Mouse (Mus musculus) liver, embryonic 16.5 days (tissue): ENCODE measurements around the gene Esam. TPM values are rescaled to one million over a fixed set of nuclear protein-coding genes. Genes with fewer than 3 reads are reported as not detected.

ENCODE experiments used
- ATAC-seq: fragments of 200-750 bp; cut with Nextera tagmentation; 2 replicates; pipeline ENCODE4 v1.8.0; 2017; ENCODE audit warnings: low read depth, mild to moderate bottlenecking, moderate number of reproducible peaks, moderate library complexity
- H3K27ac ChIP-seq: fragments of 300-500 bp; sonication (generic); 2 replicates; pipeline ENCODE4 v1.5.1; 2014; ENCODE audit warnings: mild to moderate bottlenecking, low read length
- H3K27me3 ChIP-seq: fragments of 300-500 bp; sonication (generic); 2 replicates; pipeline ENCODE4 v1.6.1; 2014; ENCODE audit warnings: low read depth, low read length, mixed read lengths; ENCODE audit not compliant: control insufficient read depth, insufficient read depth
- H3K36me3 ChIP-seq: fragments of 300-500 bp; sonication (generic); 2 replicates; pipeline ENCODE4 v1.6.1; 2014; ENCODE audit warnings: mild to moderate bottlenecking; ENCODE audit not compliant: control insufficient read depth, insufficient read depth
- H3K4me1 ChIP-seq: fragments of 300-500 bp; sonication (generic); 2 replicates; pipeline ENCODE4 v1.6.1; 2014; ENCODE audit warnings: low read depth, low read length, mixed read lengths; ENCODE audit not compliant: control insufficient read depth
- H3K4me2 ChIP-seq: fragments of 300-500 bp; sonication (generic); 2 replicates; pipeline ENCODE4 v1.6.1; 2014; ENCODE audit warnings: low read depth, low read length, mixed read lengths
- H3K4me3 ChIP-seq: fragments of 300-500 bp; sonication (generic); 2 replicates; pipeline ENCODE4 v1.5.1; 2014; ENCODE audit warnings: low read depth, mild to moderate bottlenecking, low read length
- H3K9ac ChIP-seq: fragments of 300-500 bp; sonication (generic); 2 replicates; pipeline ENCODE4 v1.6.1; 2014; ENCODE audit warnings: low read depth, low read length
- H3K9me3 ChIP-seq: fragments of 300-500 bp; sonication (generic); replicated peaks from 2 replicates; pipeline ENCODE4 v1.6.1; 2016; ENCODE audit warnings: low read length; ENCODE audit not compliant: control insufficient read depth
- WGBS: fragments of 180-500 bp; shearing (Covaris S2); extraction: QIAGEN DNeasy Blood & Tissue Kit; methylation state at CpG from one replicate; pipeline ENCODE4 v1.1.7; 2014; ENCODE audit not compliant: insufficient replicate concordance; 5-methylcytosine and 5-hydroxymethylcytosine counted together
- polyA plus RNA-seq: library from polyadenylated mRNA; unstranded; fragments of >200 nt; fragmentation: Nextera tagmentation; extraction: Ambion mirVana; gene quantifications from 2 replicates; pipeline ENCODE4 v1.2.1, GENCODE M21; 2015

The Esam gene
- polyA plus RNA-seq, 1 experiment from 2014 or later = 16.0 TPM

DNA sequence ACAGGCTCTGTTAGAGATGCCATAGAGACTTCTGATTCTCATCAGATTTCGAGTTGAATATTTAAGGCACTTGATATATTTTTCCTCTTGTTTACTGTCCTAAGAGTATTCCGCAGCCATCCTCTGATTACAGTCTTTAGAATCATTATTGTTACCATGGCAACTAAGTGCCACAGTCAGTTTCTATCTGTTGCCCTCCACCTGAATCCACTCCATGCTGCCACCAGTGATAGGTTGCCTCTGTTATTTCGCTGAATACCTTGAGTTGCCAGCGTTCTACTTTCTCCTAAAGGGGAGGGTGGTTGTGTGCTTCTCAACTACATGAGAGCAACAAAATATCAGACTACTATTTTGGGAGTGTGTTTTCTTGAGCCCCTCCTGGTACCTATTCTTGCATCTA lies 58.8 kb downstream of the Esam start:
- Histone ChIP-seq H3K27ac (no peak overlapping the region), H3K9ac (no peak overlapping the region), H3K9me3 (no peaks in the 10 kb centered on the region), H3K27me3 (no peaks in the 10 kb centered on the region), H3K4me2 (no peak overlapping the region), H3K4me1 (no peaks in the 10 kb centered on the region), H3K36me3 (no peaks in the 10 kb centered on the region), H3K4me3 (no peak overlapping the region)
- 64% methylated on average over 4 of the region's 4 CpGs for WGBS
- ATAC-seq = no peak

Other genes with a start within 250 kb of the Esam start
- gene Ccdc15, start 179.6 kb upstream of the Esam start, polyA plus RNA-seq = 3.1 and 3.6 TPM in 2 replicates
- gene Hepacam, start 160.7 kb upstream of the Esam start, polyA plus RNA-seq = not detected in 2 replicates
- 3.0 and 3.1 TPM in 2 replicates for gene Robo4, start 126.2 kb upstream of the Esam start, polyA plus RNA-seq
- gene Robo3, start 94.8 kb upstream of the Esam start, polyA plus RNA-seq = 0.11 and 0.14 TPM in 2 replicates
- 2.5 and 2.7 TPM in 2 replicates for gene Msantd2, start 38.8 kb upstream of the Esam start, polyA plus RNA-seq
- 0.16 and 0.34 TPM in 2 replicates for gene Vsig2, start 11.2 kb downstream of the Esam start, polyA plus RNA-seq
- 4.9 and 6.3 TPM in 2 replicates for gene Nrgn, start 24.8 kb downstream of the Esam start, polyA plus RNA-seq
- gene Siae, start 27.6 kb downstream of the Esam start, polyA plus RNA-seq = 5.4 and 5.5 TPM in 2 replicates
- gene Spa17, start 85.6 kb downstream of the Esam start, polyA plus RNA-seq = 1.9 and 2.1 TPM in 2 replicates
- gene Tbrg1, start 129.2 kb downstream of the Esam start, polyA plus RNA-seq = 45.6 and 46.7 TPM in 2 replicates
- gene Panx3, start 141.2 kb downstream of the Esam start, polyA plus RNA-seq = not detected in 2 replicates
- gene Olfr160, start 188.2 kb downstream of the Esam start, polyA plus RNA-seq = not detected in 2 replicates
- not detected in 2 replicates for gene Olfr874, start 217.0 kb downstream of the Esam start, polyA plus RNA-seq
- not detected in 2 replicates for gene Olfr875, start 243.8 kb downstream of the Esam start, polyA plus RNA-seq